Mouse (Mus musculus) liver, adult 2 months (tissue): ENCODE data around the gene Ugdh. TPM values are rescaled to one million over a fixed set of nuclear protein-coding genes. Genes with fewer than 3 reads are reported as not detected.

ENCODE experiments used
- DNase-seq: peaks from one replicate; pipeline ENCODE4 v3.0.0-alpha.2; 2011; ENCODE audit warnings: low read depth, low spot score; ENCODE audit errors: extremely low read depth
- H3K27ac ChIP-seq: fragments of 200-500 bp; replicated peaks from 2 replicates; pipeline ENCODE4 v1.5.1; 2012; ENCODE audit warnings: low read depth, mild to moderate bottlenecking, control low read depth, inconsistent platforms, low read length; ENCODE audit not compliant: insufficient read depth
- H3K27me3 ChIP-seq: fragments of 200-500 bp; 2 replicates; pipeline ENCODE4 v1.6.1; 2012; ENCODE audit warnings: mild to moderate bottlenecking, moderate library complexity, low read length, inconsistent platforms; ENCODE audit not compliant: control insufficient read depth, insufficient read depth
- H3K36me3 ChIP-seq: fragments of 200-500 bp; 2 replicates; pipeline ENCODE4 v1.6.1; 2012; ENCODE audit warnings: low read length, inconsistent platforms; ENCODE audit not compliant: control insufficient read depth, insufficient read depth
- H3K4me1 ChIP-seq: fragments of 200-500 bp; 2 replicates; pipeline ENCODE4 v1.6.1; 2011; ENCODE audit warnings: low read length; ENCODE audit not compliant: control insufficient read depth, insufficient read depth
- H3K4me3 ChIP-seq: fragments of 200-500 bp; 2 replicates; pipeline ENCODE4 v1.5.1; 2011; ENCODE audit warnings: low read depth, mild to moderate bottlenecking, control low read depth, low read length, moderate library complexity; ENCODE audit not compliant: insufficient read depth
- H3K79me2 ChIP-seq: fragments of 200-500 bp; 2 replicates; pipeline ENCODE4 v1.6.1; 2012; ENCODE audit warnings: inconsistent platforms, mild to moderate bottlenecking, low read length, moderate library complexity; ENCODE audit not compliant: control insufficient read depth, insufficient read depth
- H3K9ac ChIP-seq: fragments of 200-500 bp; 2 replicates; pipeline ENCODE4 v1.6.1; 2012; ENCODE audit warnings: low read depth, mild to moderate bottlenecking, control low read depth, inconsistent platforms, low read length
- CTCF ChIP-seq: fragments of 200-500 bp; IDR thresholded peaks from 2 replicates; pipeline ENCODE4 v1.5.1; 2011; ENCODE audit warnings: low read depth, low read length, control low read depth
- POLR2A ChIP-seq: fragments of 200-500 bp; IDR thresholded peaks from 2 replicates; pipeline ENCODE4 v1.6.1; 2011; ENCODE audit warnings: low read length, control low read depth; ENCODE audit not compliant: insufficient read depth; ENCODE audit errors: extremely low read depth
- WGBS: fragments of 180-500 bp; shearing (Covaris S2); methylation state at CpG from one replicate; pipeline ENCODE4 v1.1.7; 2018; 5-methylcytosine and 5-hydroxymethylcytosine counted together
- polyA plus RNA-seq: library from polyadenylated mRNA; depleted of rRNA; stranded (reverse); fragments of >200 nt; gene quantifications from 2 replicates; pipeline ENCODE4 v1.2.3, GENCODE M21; 2012
- total RNA-seq: library from RNA; depleted of rRNA; stranded (reverse); fragments of >200 nt; gene quantifications from 2 replicates; pipeline ENCODE4 v1.2.3, GENCODE M21; 2014

The Ugdh gene
- total and polyA plus RNA-seq, 2 experiments: 43.7 to 118 TPM

- WGBS: 71% methylated on average over 2 of the region's 2 CpGs
- TF ChIP-seq CTCF: no peak
- no peak for TF ChIP-seq POLR2A
- peaks cover 6% of the 10 kb centered on the region; the same call in 1 of the 2 replicates for H3K36me3 ChIP-seq
- H3K4me3 ChIP-seq: no peak overlapping the region
- H3K27ac ChIP-seq: no peak overlapping the region
- peaks cover 12% of the 10 kb centered on the region; the same call in 1 of the 2 replicates for H3K79me2 ChIP-seq
- no peak overlapping the region for H3K9ac ChIP-seq
- no peaks in the 10 kb centered on the region for H3K27me3 ChIP-seq
- peaks cover 3% of the 10 kb centered on the region; the same call in 1 of the 2 replicates for H3K4me1 ChIP-seq
- no peak for DNase-seq
These were observed 40.1 kb upstream of the Ugdh start for GRCm38 (mm10) chr5:65475806-65476205.

- TF ChIP-seq CTCF (no peak), POLR2A (no peak)
- Histone ChIP-seq H3K79me2 (peaks cover 8% of the 10 kb centered on the region; the same call in 1 of the 2 replicates), H3K9ac (no peak overlapping the region), H3K4me1 (no peaks in the 10 kb centered on the region), H3K27ac (no peak overlapping the region), H3K4me3 (no peak overlapping the region), H3K36me3 (peaks cover 28% of the 10 kb centered on the region), H3K27me3 (no peaks in the 10 kb centered on the region)
- no peak for DNase-seq
- WGBS: 94% methylated on average over 6 of the region's 6 CpGs
These were observed 34.0 kb upstream of the Ugdh start for GRCm38 (mm10) chr5:65469766-65470165.

GRCm38 (mm10) chr5:65466911-65467310, 31.2 kb upstream of the Ugdh start:
- no peak for DNase-seq
- Histone ChIP-seq H3K4me1 (no peaks in the 10 kb centered on the region), H3K4me3 (no peak overlapping the region), H3K9ac (no peak overlapping the region), H3K27ac (no peak overlapping the region), H3K36me3 (peaks cover 30% of the 10 kb centered on the region), H3K27me3 (no peaks in the 10 kb centered on the region), H3K79me2 (peaks cover 8% of the 10 kb centered on the region; the same call in 1 of the 2 replicates)
- TF ChIP-seq CTCF (no peak), POLR2A (no peak)
- WGBS: 85% methylated on average over 3 of the region's 3 CpGs

- Histone ChIP-seq H3K27me3 (no peaks in the 10 kb centered on the region), H3K4me1 (no peaks in the 10 kb centered on the region), H3K79me2 (no peaks in the 10 kb centered on the region), H3K36me3 (peaks cover 17% of the 10 kb centered on the region; the same call in 1 of the 2 replicates), H3K4me3 (no peak overlapping the region), H3K9ac (no peak overlapping the region), H3K27ac (no peak overlapping the region)
- 96% methylated on average over 14 of the region's 14 CpGs for WGBS
- no peak for TF ChIP-seq POLR2A
- DNase-seq: no peak
These were observed 24.6 kb upstream of the Ugdh start for GRCm38 (mm10) chr5:65460361-65460760.

DNA sequence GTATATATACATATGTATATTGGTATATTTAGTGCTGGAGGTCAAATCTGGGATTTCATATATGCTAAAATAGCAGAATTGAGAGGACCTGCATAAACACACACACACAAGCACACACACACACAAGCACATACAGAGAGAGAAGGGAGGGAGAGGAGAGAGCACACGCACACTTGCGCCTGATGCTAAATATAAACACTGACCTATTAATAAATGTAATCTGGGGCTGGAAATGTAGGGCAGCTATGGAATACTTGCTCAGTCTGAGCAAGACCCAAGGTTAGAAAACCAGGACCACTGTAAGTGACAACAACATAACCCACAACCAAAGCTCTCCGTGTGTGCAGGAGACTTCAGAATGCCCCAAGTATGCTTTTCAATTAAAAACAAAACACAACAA, 23.7 kb upstream of the Ugdh start:
- Histone ChIP-seq H3K27me3 (no peaks in the 10 kb centered on the region), H3K4me3 (no peak overlapping the region), H3K9ac (no peak overlapping the region), H3K27ac (no peak overlapping the region), H3K4me1 (no peaks in the 10 kb centered on the region), H3K79me2 (no peaks in the 10 kb centered on the region), H3K36me3 (peaks cover 15% of the 10 kb centered on the region; the same call in 1 of the 2 replicates)
- whole genome bisulfite sequencing: 96% methylated on average over 3 of the region's 3 CpGs
- TF ChIP-seq POLR2A: no peak
- TF ChIP-seq CTCF: no peak
- no peak for DNase-seq

DNA sequence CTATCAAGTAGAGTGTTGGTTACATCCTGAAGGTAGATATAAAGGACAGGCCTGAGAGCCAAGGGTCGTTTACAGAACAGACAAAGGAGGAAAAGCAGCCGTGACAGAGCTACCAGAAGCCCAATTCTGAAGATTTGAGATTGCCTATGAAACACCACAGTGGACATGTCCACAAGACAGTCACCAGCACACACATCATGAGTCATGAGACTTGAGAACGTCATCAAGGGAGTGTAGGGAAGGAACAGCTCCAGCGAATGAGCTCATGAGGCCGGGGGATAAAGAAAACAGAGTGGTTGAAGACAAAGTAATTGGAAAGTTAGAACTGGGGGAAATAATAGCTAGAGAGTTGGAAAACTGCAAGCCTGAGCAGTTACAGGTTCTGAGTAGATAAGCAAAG, 22.1 kb upstream of the Ugdh start:
- no peaks in the 10 kb centered on the region for H3K27me3 ChIP-seq
- no peaks in the 10 kb centered on the region for H3K4me1 ChIP-seq
- no peak for DNase-seq
- no peak overlapping the region for H3K9ac ChIP-seq
- H3K4me3 ChIP-seq: no peak overlapping the region
- 81% methylated on average over 5 of the region's 5 CpGs for WGBS
- H3K79me2 ChIP-seq: no peaks in the 10 kb centered on the region
- no peak overlapping the region for H3K27ac ChIP-seq
- TF ChIP-seq CTCF (no peak), POLR2A (no peak)
- H3K36me3 ChIP-seq: peaks cover 13% of the 10 kb centered on the region; the same call in 1 of the 2 replicates
